Mouse (Mus musculus) right cerebral cortex, postnatal 10 days (tissue): ENCODE measurements at regions not wholly inside any gene's neighbourhood (a gene's known extent, or its start where the extent isn't known, plus 50 kb on each side); places are given as distances from the start of the nearest gene placed in this dataset.

Source experiments
- DNase-seq, 2 experiments: peaks; one replicate each; pipeline ENCODE4 v3.0.0; 2021; ENCODE audit warnings: low spot score in 2 of 2

GRCm38 (mm10) chr1:109675196-109675595 lies 307.0 kb upstream of the Cdh7 start:
- no peak for DNase-seq

GRCm38 (mm10) chr1:109722449-109722848 lies 259.8 kb upstream of the Cdh7 start:
- no peak for DNase-seq

GRCm38 (mm10) chr1:109736071-109736470 lies 246.2 kb upstream of the Cdh7 start:
- peak in 1 of 2 experiments; percentile 19 for DNase-seq
